Mouse (Mus musculus) cerebellum, adult 8-10 months (tissue): Measurements from ENCODE around the gene Olfr826.
A peak's percentile ranks its signal among the peaks of the same experiment; 100 is the strongest.
"Not testable (repeated sequence)": the region's sequence is repeated elsewhere in the genome, so short reads cannot be mapped to it uniquely, and the experiment has no call there.

ENCODE experiments used
- DNase-seq: peaks from one replicate; pipeline ENCODE4 v3.0.0; 2022

The Olfr826 gene

GRCm38 (mm10) chr10:130184086-130184485 is at the start of gene Olfr826:
TSS of gene Olfr826 (minus strand) at chr10:130184186.
- no peak for DNase-seq

GRCm38 (mm10) chr10:130232117-130232516 is 48.1 kb upstream of the Olfr826 start:
- DNase-seq = no peak

- no peak for DNase-seq
Measured at GRCm38 (mm10) chr10:130229584-130229983, 45.6 kb upstream of the Olfr826 start.

- peak; percentile 36 for DNase-seq
Measured at GRCm38 (mm10) chr10:130228246-130228645, 44.3 kb upstream of the Olfr826 start.

- DNase-seq = no peak
Measured at GRCm38 (mm10) chr10:130225034-130225433, 41.0 kb upstream of the Olfr826 start.

- DNase-seq = no peak
Measured at GRCm38 (mm10) chr10:130214303-130214702, 30.3 kb upstream of the Olfr826 start, which contains the start of gene Olfr827. TSS of gene Olfr827 (minus strand) at chr10:130214403.

GRCm38 (mm10) chr10:130166666-130167065 is 17.3 kb downstream of the Olfr826 start, which contains the start of gene Olfr825:
TSS of gene Olfr825 (minus strand) at chr10:130166766.
- DNase-seq = no peak

GRCm38 (mm10) chr10:130165196-130165595 is 18.8 kb downstream of the Olfr826 start:
- no peak for DNase-seq

- no peak for DNase-seq
Measured at GRCm38 (mm10) chr10:130144121-130144520, 39.9 kb downstream of the Olfr826 start.

- DNase-seq = not testable (repeated sequence)
Measured at GRCm38 (mm10) chr10:130142481-130142880, 41.5 kb downstream of the Olfr826 start.

- DNase-seq = no peak
Measured at GRCm38 (mm10) chr10:130134811-130135210, 49.2 kb downstream of the Olfr826 start.

GRCm38 (mm10) chr10:130129900-130130299 is 54.1 kb downstream of the Olfr826 start, which contains the start of gene Olfr824:
TSS of gene Olfr824 (minus strand) at chr10:130130000.
- not testable (repeated sequence) for DNase-seq
